Mouse (Mus musculus): ENCODE measurements at regions not wholly inside any gene's neighbourhood (a gene's known extent, or its start where the extent isn't known, plus 50 kb on each side); places are given as distances from the start of the nearest gene placed in this dataset.

DNA sequence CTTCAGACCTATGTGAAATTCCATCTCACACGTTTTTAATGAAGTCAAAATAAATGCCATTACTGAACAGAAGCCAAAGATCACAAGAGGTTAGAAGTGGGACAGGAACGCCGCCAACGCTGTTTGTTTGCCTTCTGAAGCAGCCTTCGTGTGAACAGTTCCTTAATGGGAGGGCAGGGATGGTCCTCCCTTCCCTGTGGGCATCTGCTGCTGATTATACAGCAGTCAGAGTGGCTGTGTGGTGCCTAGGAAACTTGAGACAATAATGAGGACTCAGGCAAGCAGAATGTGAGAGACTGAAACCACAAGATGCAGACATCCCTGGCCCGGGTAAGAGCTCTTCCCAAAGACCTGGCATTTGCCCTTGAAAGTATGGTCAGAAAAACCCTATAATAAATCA lies 164.3 kb downstream of the Cxcl12 start:
- Histone ChIP-seq H3K27me3 (ENCODE audit: control insufficient read depth, insufficient read depth, low read length, poor library complexity, severe bottlenecking) (no peaks in the 10 kb centered on the region), H3K36me3 (ENCODE audit: control insufficient read depth, insufficient read depth, low read length, poor library complexity, severe bottlenecking) (no peaks in the 10 kb centered on the region)
- DNase-seq (ENCODE audit: low read depth, low spot score) = no peak

- no peaks in the 10 kb centered on the region for H3K27me3 ChIP-seq (ENCODE audit: control insufficient read depth, insufficient read depth, low read length, poor library complexity, severe bottlenecking)
- H3K36me3 ChIP-seq (ENCODE audit: control insufficient read depth, insufficient read depth, low read length, poor library complexity, severe bottlenecking) = no peaks in the 10 kb centered on the region
- no peak for DNase-seq (ENCODE audit: low read depth, low spot score)
Measured at GRCm38 (mm10) chr6:117342123-117342522, 173.8 kb downstream of the Cxcl12 start.

GRCm38 (mm10) chr6:117347356-117347755 lies 179.0 kb downstream of the Cxcl12 start:
- DNase-seq (ENCODE audit: low read depth, low spot score) = no peak
- H3K27me3 ChIP-seq (ENCODE audit: control insufficient read depth, insufficient read depth, low read length, poor library complexity, severe bottlenecking) = no peaks in the 10 kb centered on the region

DNA sequence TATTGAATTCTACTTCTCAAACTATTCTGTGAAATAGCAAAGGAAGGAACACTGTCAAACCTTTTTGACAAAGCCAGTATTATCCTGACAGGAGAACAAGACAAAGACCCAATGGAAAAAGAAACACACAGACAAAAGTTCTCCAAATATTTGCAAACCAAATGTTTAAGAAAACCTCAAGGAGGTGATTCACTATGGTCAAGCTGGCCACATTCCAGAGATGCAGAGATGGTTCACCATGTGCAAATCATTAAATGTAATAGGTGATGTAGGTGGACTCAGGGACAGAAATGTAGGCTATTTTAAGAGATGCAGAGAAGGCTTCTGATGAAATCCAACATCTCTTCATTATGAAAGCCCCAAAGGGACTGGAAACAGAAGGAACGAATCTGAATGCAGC lies 183.5 kb downstream of the Cxcl12 start:
- H3K27me3 ChIP-seq (ENCODE audit: control insufficient read depth, insufficient read depth, low read length, poor library complexity, severe bottlenecking) = no peaks in the 10 kb centered on the region
- no peak for DNase-seq (ENCODE audit: low read depth, low spot score)
- H3K36me3 ChIP-seq (ENCODE audit: control insufficient read depth, insufficient read depth, low read length, poor library complexity, severe bottlenecking) = no peaks in the 10 kb centered on the region

More at GRCm38 (mm10) chr6:117347356-117347755, 179.0 kb downstream of the Cxcl12 start:
- no peaks in the 10 kb centered on the region for H3K36me3 ChIP-seq (ENCODE audit: control insufficient read depth, insufficient read depth, low read length, poor library complexity, severe bottlenecking)

GRCm38 (mm10) chr6:117353091-117353490 lies 184.8 kb downstream of the Cxcl12 start:
- no peak for DNase-seq (ENCODE audit: low read depth, low spot score)
- no peaks in the 10 kb centered on the region for H3K27me3 ChIP-seq (ENCODE audit: control insufficient read depth, insufficient read depth, low read length, poor library complexity, severe bottlenecking)
- H3K36me3 ChIP-seq (ENCODE audit: control insufficient read depth, insufficient read depth, low read length, poor library complexity, severe bottlenecking) = no peaks in the 10 kb centered on the region

DNA sequence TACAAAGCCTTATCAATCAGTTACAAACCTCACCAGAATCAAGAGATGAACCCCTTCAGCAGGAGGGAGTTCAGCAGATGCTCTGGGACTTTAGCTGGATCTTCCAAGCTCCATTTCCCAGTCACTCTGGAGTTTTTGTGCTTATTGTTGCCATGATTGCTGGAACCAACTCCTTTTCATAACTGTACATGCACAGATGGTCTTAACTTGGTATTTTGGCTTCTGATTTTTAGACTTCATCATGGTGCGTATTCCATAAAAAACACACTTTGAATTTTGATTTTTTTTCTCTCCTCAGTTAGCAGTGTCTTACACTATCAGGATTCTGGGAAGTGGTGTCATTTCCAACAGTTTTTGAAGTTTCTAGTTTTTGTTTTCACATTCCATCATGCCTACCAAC lies 187.8 kb downstream of the Cxcl12 start:
- Histone ChIP-seq H3K27me3 (ENCODE audit: control insufficient read depth, insufficient read depth, low read length, poor library complexity, severe bottlenecking) (no peaks in the 10 kb centered on the region), H3K36me3 (ENCODE audit: control insufficient read depth, insufficient read depth, low read length, poor library complexity, severe bottlenecking) (no peaks in the 10 kb centered on the region)
- DNase-seq (ENCODE audit: low read depth, low spot score) = no peak

DNA sequence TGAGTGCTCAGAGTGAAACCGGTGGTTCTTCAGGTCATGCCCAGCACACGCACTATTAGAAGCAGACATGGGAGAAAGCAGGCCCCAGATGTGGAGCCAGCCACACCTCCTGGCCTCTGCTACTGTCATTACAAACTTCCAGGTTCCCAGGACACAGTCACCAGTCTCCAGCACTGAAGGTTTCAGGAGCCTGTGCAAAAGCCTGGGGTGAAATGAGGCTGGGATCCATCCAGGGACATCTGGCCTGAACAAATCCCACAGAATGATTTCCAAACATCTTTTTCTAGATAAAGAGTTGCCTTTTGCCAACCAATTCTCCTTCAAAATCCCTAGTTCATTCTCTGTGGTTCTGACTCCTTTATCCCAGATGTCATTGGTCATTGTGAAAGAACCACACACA lies 191.1 kb downstream of the Cxcl12 start:
- H3K36me3 ChIP-seq (ENCODE audit: control insufficient read depth, insufficient read depth, low read length, poor library complexity, severe bottlenecking) = no peaks in the 10 kb centered on the region
- no peaks in the 10 kb centered on the region for H3K27me3 ChIP-seq (ENCODE audit: control insufficient read depth, insufficient read depth, low read length, poor library complexity, severe bottlenecking)
- no peak for DNase-seq (ENCODE audit: low read depth, low spot score)

- H3K36me3 ChIP-seq (ENCODE audit: control insufficient read depth, insufficient read depth, low read length, poor library complexity, severe bottlenecking) = no peaks in the 10 kb centered on the region
- DNase-seq (ENCODE audit: low read depth, low spot score) = no peak
- H3K27me3 ChIP-seq (ENCODE audit: control insufficient read depth, insufficient read depth, low read length, poor library complexity, severe bottlenecking) = no peaks in the 10 kb centered on the region
Measured at GRCm38 (mm10) chr6:117366563-117366962, 198.2 kb downstream of the Cxcl12 start.

DNA sequence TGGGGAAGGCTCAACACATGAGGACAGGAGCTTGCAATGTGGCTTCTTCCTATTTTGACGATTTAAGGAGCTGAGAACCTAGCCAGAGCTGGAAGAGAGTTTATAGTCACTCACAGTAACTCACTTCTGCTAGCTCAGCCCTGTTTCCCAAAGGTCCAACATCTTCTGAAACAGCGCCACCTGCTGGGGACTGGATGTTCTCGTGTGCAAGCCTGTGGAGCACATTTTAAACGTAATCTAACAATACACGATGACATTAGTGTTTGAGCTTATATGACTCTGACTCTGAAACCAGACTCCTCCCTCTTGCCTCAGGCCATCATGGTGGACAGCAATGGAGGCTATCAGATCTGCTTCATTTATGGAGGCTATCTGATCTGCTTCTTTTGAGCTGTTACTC lies 207.7 kb downstream of the Cxcl12 start:
- peak; percentile 3 for DNase-seq (ENCODE audit: low read depth, low spot score)
- H3K36me3 ChIP-seq (ENCODE audit: control insufficient read depth, insufficient read depth, low read length, poor library complexity, severe bottlenecking) = no peaks in the 10 kb centered on the region
- no peaks in the 10 kb centered on the region for H3K27me3 ChIP-seq (ENCODE audit: control insufficient read depth, insufficient read depth, low read length, poor library complexity, severe bottlenecking)

- no peak for DNase-seq (ENCODE audit: low read depth, low spot score)
- Histone ChIP-seq H3K27me3 (ENCODE audit: control insufficient read depth, insufficient read depth, low read length, poor library complexity, severe bottlenecking) (no peaks in the 10 kb centered on the region), H3K36me3 (ENCODE audit: control insufficient read depth, insufficient read depth, low read length, poor library complexity, severe bottlenecking) (no peaks in the 10 kb centered on the region)
Measured at GRCm38 (mm10) chr6:117379904-117380303, 211.6 kb downstream of the Cxcl12 start.

DNA sequence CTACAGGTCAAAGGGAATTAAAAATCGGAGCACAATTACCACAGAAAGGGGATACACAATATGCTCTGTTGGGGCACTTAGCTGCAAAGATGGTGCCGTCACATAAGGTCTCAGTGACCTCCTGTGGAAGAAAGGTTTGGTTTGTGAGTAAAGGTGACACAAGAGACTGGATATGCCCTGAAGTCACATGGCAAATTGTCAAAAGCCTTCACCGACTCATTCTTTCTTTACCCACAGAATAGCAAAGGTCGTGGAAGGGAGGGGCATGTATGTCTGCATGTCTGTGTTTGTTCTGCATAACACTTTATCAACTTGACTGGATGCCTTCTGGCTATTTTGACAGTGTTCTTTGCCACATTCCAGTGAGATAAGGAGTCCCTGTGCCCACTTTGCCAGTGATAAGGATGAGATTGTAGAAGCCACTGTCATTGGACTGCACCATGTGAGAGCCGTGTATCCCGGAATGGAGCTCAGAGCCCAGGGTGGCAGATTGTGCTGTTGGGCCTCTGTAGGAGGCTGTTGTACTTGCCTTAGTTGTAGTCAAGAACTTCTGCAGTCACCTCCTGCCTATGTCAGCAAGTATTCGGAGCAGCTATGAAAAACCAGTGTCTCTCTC lies 222.0 kb downstream of the Cxcl12 start:
- DNase-seq (ENCODE audit: low read depth, low spot score) = no peak
- no peaks in the 10 kb centered on the region for H3K27me3 ChIP-seq (ENCODE audit: control insufficient read depth, insufficient read depth, low read length, poor library complexity, severe bottlenecking)
- no peaks in the 10 kb centered on the region for H3K36me3 ChIP-seq (ENCODE audit: control insufficient read depth, insufficient read depth, low read length, poor library complexity, severe bottlenecking)

GRCm38 (mm10) chr6:117393480-117393879 lies 225.1 kb downstream of the Cxcl12 start:
- Histone ChIP-seq H3K27me3 (ENCODE audit: control insufficient read depth, insufficient read depth, low read length, poor library complexity, severe bottlenecking) (no peaks in the 10 kb centered on the region), H3K36me3 (ENCODE audit: control insufficient read depth, insufficient read depth, low read length, poor library complexity, severe bottlenecking) (no peaks in the 10 kb centered on the region)
- DNase-seq (ENCODE audit: low read depth, low spot score) = no peak

DNA sequence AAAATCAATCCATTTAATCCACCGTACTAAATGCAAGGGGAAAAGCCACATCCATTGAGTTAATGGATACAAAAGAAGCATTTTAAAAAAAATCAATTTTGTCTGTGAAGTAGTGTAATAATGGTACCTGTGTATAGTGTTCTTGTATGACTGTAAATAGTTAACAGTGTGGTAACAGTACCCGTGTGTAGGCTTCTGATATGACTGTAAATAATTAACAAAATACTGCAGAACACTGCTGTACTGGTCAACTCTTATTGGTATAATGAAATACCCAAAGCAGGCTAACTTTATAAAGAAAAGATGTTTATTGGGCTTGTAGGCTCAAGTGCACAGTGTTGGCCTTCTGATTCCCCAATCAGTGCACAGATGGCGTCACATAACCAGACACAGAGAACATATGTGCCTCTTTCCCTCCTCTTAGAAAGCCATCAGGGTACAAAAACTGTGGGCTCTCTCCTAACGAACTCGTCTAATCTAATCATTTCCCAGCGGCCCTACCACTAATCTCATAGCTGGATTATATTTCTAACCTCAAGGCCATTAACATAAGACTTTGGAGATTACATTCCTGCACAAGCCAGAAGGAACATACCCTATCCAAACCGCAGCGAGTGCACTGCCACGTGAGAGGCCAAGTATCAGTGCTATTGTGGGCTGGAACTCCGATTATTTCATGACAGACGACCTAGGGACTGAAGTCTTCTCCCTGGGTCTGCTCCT lies 237.4 kb downstream of the Cxcl12 start:
- DNase-seq (ENCODE audit: low read depth, low spot score) = no peak
- Histone ChIP-seq H3K36me3 (ENCODE audit: control insufficient read depth, insufficient read depth, low read length, poor library complexity, severe bottlenecking) (no peaks in the 10 kb centered on the region), H3K27me3 (ENCODE audit: control insufficient read depth, insufficient read depth, low read length, poor library complexity, severe bottlenecking) (no peaks in the 10 kb centered on the region)

DNA sequence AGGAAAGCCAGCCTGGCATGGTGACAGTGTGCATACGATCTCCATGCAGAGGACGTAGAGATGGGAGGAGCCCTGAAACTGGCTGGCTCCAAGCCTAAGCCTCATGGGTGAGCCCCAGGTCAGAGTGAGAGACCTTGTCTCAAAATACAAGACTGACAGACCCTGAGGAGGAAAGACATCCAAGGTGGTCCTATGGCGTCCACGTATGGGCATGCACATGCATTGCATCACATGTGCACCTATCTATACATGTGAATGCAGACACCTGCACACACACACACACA lies 237.9 kb downstream of the Cxcl12 start:
- no peaks in the 10 kb centered on the region for H3K27me3 ChIP-seq (ENCODE audit: control insufficient read depth, insufficient read depth, low read length, poor library complexity, severe bottlenecking)
- no peaks in the 10 kb centered on the region for H3K36me3 ChIP-seq (ENCODE audit: control insufficient read depth, insufficient read depth, low read length, poor library complexity, severe bottlenecking)
- DNase-seq (ENCODE audit: low read depth, low spot score) = no peak

DNA sequence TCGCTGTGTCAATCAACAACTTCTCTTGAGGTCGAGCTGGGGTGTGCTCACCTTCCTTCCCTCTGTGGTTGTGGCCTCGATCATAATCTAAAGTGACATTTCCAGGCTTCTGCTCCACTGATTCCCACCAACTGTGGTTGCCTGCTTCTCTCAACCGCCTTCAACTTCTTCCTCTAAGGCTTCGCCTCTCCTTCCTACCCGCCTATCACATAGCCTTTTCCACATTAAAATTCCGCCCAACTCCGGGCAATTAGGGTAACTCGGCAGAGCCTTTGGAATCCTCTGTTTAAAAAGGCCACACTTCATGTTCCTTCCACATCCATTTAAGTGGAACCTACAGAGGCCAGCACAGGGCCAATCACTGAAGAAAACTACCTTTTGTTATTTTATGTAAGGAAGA lies 238.4 kb downstream of the Cxcl12 start:
- H3K36me3 ChIP-seq (ENCODE audit: control insufficient read depth, insufficient read depth, low read length, poor library complexity, severe bottlenecking) = no peaks in the 10 kb centered on the region
- DNase-seq (ENCODE audit: low read depth, low spot score) = no peak
- no peaks in the 10 kb centered on the region for H3K27me3 ChIP-seq (ENCODE audit: control insufficient read depth, insufficient read depth, low read length, poor library complexity, severe bottlenecking)
